Mouse (Mus musculus) midbrain, embryonic 13.5 days (tissue): ENCODE data around the gene Mbd4. TPM values are rescaled to one million over a fixed set of nuclear protein-coding genes. Genes with fewer than 3 reads are reported as not detected.
A peak's percentile ranks its signal among the peaks of the same experiment; 100 is the strongest.

ENCODE experiments used
- ATAC-seq: fragments of 200-750 bp; cut with Nextera tagmentation; 2 replicates; pipeline ENCODE4 v1.8.0; 2017; ENCODE audit warnings: mild to moderate bottlenecking, moderate TSS enrichment, moderate library complexity
- H3K27ac ChIP-seq: fragments of 300-500 bp; sonication (generic); 2 replicates; pipeline ENCODE4 v1.5.1; 2015; ENCODE audit warnings: inconsistent platforms, mild to moderate bottlenecking, moderate library complexity
- H3K27me3 ChIP-seq: fragments of 300-500 bp; sonication (generic); 2 replicates; pipeline ENCODE4 v1.6.1; 2015; ENCODE audit warnings: mild to moderate bottlenecking, inconsistent platforms
- H3K36me3 ChIP-seq: fragments of 300-500 bp; sonication (generic); 2 replicates; pipeline ENCODE4 v1.6.1; 2015; ENCODE audit warnings: mild to moderate bottlenecking, inconsistent platforms
- H3K4me1 ChIP-seq: fragments of 300-500 bp; sonication (generic); replicated peaks from 2 replicates; pipeline ENCODE4 v1.6.1; 2015; ENCODE audit warnings: inconsistent platforms
- H3K4me2 ChIP-seq: fragments of 300-500 bp; sonication (generic); replicated peaks from 2 replicates; pipeline ENCODE4 v1.6.1; 2015; ENCODE audit warnings: moderate library complexity, mild to moderate bottlenecking, inconsistent platforms
- H3K4me3 ChIP-seq: fragments of 300-500 bp; sonication (generic); replicated peaks from 2 replicates; pipeline ENCODE4 v1.5.1; 2015; ENCODE audit warnings: mild to moderate bottlenecking, inconsistent platforms
- H3K9ac ChIP-seq: fragments of 300-500 bp; sonication (generic); replicated peaks from 2 replicates; pipeline ENCODE4 v1.6.1; 2015; ENCODE audit warnings: mild to moderate bottlenecking, inconsistent platforms
- H3K9me3 ChIP-seq: fragments of 300-500 bp; sonication (generic); 2 replicates; pipeline ENCODE4 v1.6.1; 2016; ENCODE audit warnings: mild to moderate bottlenecking, inconsistent platforms
- WGBS: fragments of 180-500 bp; shearing (Covaris S2); methylation state at CpG from one replicate; pipeline ENCODE4 v1.1.7; 2015; 5-methylcytosine and 5-hydroxymethylcytosine counted together
- polyA plus RNA-seq: library from polyadenylated mRNA; unstranded; fragments of >200 nt; fragmentation: Nextera tagmentation; extraction: Ambion mirVana; gene quantifications from 2 replicates; pipeline ENCODE4 v1.2.1, GENCODE M21; 2015

Mbd4 gene
- polyA plus RNA-seq, 1 experiment from 2014 or later, result 14.9 TPM

DNA sequence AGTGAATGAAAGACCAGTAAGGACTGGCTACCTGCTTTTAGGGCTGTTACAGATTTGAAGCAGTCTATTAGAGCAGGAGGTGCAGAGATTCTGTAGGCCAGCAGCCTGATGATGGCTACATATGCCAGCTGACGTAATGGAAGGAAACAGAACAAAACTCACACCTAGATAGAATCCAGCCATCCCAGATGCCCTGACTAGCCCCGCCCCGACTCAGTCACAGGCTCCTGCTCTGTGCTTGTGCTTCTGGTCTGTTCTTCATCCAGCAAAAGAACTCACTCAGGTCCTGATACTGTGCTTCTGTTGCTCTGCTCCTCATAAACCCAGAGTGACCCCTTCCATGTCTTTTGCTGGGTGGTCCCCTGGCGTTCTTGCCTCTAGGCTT lies 3.2 kb upstream of the Mbd4 start:
- Histone ChIP-seq H3K4me2 (no peak overlapping the region), H3K4me1 (peaks cover 16% of the 10 kb centered on the region), H3K27ac (no peak overlapping the region), H3K9ac (no peak overlapping the region), H3K4me3 (no peak overlapping the region), H3K27me3 (no peaks in the 10 kb centered on the region), H3K36me3 (no peaks in the 10 kb centered on the region), H3K9me3 (no peaks in the 10 kb centered on the region)
- 83% methylated on average over 4 of the region's 4 CpGs for WGBS
- ATAC-seq, result no peak

- Histone ChIP-seq H3K27me3 (no peaks in the 10 kb centered on the region), H3K4me3 (no peak overlapping the region), H3K36me3 (no peaks in the 10 kb centered on the region), H3K27ac (no peak overlapping the region), H3K9me3 (no peaks in the 10 kb centered on the region), H3K9ac (no peak overlapping the region), H3K4me2 (no peak overlapping the region), H3K4me1 (peaks cover 16% of the 10 kb centered on the region)
- WGBS, result 93% methylated on average over 3 of the region's 3 CpGs
- ATAC-seq, result no peak
Measured at GRCm38 (mm10) chr6:115855733-115856360, 2.7 kb upstream of the Mbd4 start.

- no peak overlapping the region for H3K4me2 ChIP-seq
- H3K4me1 ChIP-seq, result peaks cover 16% of the 10 kb centered on the region
- H3K9me3 ChIP-seq, result no peaks in the 10 kb centered on the region
- ATAC-seq, result no peak
- H3K27ac ChIP-seq, result no peak overlapping the region
- H3K36me3 ChIP-seq, result peaks cover 4% of the 10 kb centered on the region; the same call in 1 of the 2 replicates
- H3K27me3 ChIP-seq, result no peaks in the 10 kb centered on the region
- no peak overlapping the region for H3K4me3 ChIP-seq
- no peak overlapping the region for H3K9ac ChIP-seq
- WGBS, result 68% methylated on average over 2 of the region's 2 CpGs
Measured at GRCm38 (mm10) chr6:115854432-115854831, 1.3 kb upstream of the Mbd4 start.

- ATAC-seq, result no peak
- Histone ChIP-seq H3K27me3 (no peaks in the 10 kb centered on the region), H3K27ac (peak overlapping the region; percentile 80), H3K36me3 (peaks cover 8% of the 10 kb centered on the region), H3K9me3 (no peaks in the 10 kb centered on the region), H3K4me1 (peaks cover 16% of the 10 kb centered on the region), H3K4me2 (peak overlapping the region; percentile 54), H3K9ac (peak overlapping the region; percentile 51), H3K4me3 (peak overlapping the region; percentile 53)
- WGBS, result 43% methylated on average over 7 of the region's 7 CpGs
Measured at GRCm38 (mm10) chr6:115853985-115854384, 814 bp upstream of the Mbd4 start.

DNA sequence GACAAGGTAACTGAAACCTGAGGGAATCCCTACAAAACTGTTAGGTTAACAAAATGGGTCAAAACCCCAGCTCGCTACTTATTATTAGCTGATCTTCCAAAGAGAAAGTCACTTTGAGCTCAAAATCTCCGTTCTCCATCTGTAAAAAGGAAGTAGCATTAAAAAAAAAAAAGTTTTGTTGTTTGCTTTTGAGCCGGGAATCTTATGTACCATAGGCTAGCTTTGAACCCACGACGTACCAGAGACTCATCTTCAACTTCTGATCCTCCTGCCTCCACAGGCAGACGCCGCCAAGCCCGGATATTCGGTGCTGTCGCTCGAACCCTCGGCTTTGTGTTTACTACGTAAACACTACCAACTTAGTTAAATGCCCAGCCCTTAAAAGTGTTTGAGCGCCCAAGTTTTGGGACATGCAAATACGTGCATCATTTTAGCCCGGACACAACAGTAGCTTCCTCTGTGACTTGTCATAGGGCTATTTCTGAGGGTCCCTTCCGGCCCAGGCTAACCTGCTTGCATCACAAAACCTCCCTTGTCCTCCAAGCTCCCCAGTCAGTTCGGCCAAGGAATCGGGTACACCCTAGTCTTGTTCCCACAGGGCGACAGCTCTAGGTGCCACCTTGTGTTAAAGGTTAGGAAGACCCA lies 603 bp downstream of the Mbd4 start:
- no peak for ATAC-seq
- H3K36me3 ChIP-seq, result peaks cover 14% of the 10 kb centered on the region
- H3K27ac ChIP-seq, result peak overlapping the region; percentile 83
- no peaks in the 10 kb centered on the region for H3K9me3 ChIP-seq
- no peaks in the 10 kb centered on the region for H3K27me3 ChIP-seq
- peak overlapping the region; percentile 53 for H3K4me3 ChIP-seq
- H3K4me1 ChIP-seq, result peaks cover 16% of the 10 kb centered on the region
- H3K4me2 ChIP-seq, result peak overlapping the region; percentile 86
- H3K9ac ChIP-seq, result peak overlapping the region; percentile 71
- 5% methylated on average over 20 of the region's 20 CpGs for WGBS

GRCm38 (mm10) chr6:115848598-115849304 lies 4.4 kb downstream of the Mbd4 start:
- no peak overlapping the region for H3K9ac ChIP-seq
- no peak overlapping the region for H3K4me3 ChIP-seq
- no peak for ATAC-seq
- H3K4me2 ChIP-seq, result no peak overlapping the region
- no peak overlapping the region for H3K27ac ChIP-seq
- H3K9me3 ChIP-seq, result no peaks in the 10 kb centered on the region
- H3K27me3 ChIP-seq, result no peaks in the 10 kb centered on the region
- 92% methylated on average over 10 of the region's 10 CpGs for WGBS
- H3K4me1 ChIP-seq, result peaks cover 13% of the 10 kb centered on the region
- peaks cover 23% of the 10 kb centered on the region for H3K36me3 ChIP-seq

DNA sequence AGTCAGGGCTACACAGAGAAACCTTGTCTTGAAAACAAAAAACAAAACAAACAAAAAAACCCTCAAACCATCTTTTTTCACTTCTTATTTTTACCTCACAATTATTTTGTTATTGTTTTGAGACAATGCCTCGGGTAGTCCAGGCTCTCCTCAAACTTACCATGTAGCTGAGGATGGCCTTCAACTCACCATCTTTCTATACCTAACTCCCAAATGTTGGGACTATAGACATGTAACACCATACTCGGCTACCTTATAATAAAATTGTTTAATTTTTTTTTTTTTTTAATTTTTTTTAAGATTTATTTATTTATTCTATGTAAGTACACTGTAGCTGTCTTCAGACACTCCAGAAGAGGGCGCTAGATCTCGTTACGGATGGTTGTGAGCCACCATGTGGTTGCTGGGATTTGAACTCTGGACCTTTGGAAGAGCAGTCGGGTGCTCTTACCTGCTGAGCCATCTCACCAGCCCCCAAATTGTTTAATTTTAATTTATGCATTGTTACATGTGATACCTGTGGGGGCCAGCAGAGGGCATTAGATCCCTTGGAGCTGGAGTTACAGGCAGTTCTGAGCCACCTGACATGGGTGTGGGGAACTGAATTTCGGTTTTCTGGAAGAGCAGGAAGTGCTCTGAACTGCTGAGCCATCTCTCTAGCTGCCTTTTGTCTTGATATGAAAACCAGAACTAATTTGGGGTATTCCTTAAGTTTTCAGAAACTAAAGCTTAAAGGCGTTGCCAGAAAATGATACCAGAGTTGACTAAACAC lies 6.3 kb downstream of the Mbd4 start:
- peaks cover 2% of the 10 kb centered on the region for H3K4me1 ChIP-seq
- WGBS, result 47% methylated on average over 8 of the region's 8 CpGs
- no peaks in the 10 kb centered on the region for H3K9me3 ChIP-seq
- H3K27me3 ChIP-seq, result no peaks in the 10 kb centered on the region
- no peak for ATAC-seq
- H3K36me3 ChIP-seq, result peaks cover 31% of the 10 kb centered on the region
- H3K9ac ChIP-seq, result no peak overlapping the region
- H3K27ac ChIP-seq, result no peak overlapping the region
- no peak overlapping the region for H3K4me3 ChIP-seq
- H3K4me2 ChIP-seq, result no peak overlapping the region

GRCm38 (mm10) chr6:115845006-115845405 lies 8.2 kb downstream of the Mbd4 start:
- Histone ChIP-seq H3K27ac (no peak overlapping the region), H3K9ac (no peak overlapping the region), H3K9me3 (no peaks in the 10 kb centered on the region), H3K36me3 (peaks cover 31% of the 10 kb centered on the region), H3K4me3 (no peak overlapping the region), H3K4me1 (no peaks in the 10 kb centered on the region), H3K4me2 (no peak overlapping the region), H3K27me3 (no peaks in the 10 kb centered on the region)
- ATAC-seq, result no peak
- 95% methylated on average over 4 of the region's 4 CpGs for WGBS

GRCm38 (mm10) chr6:115838745-115839144 lies 14.4 kb downstream of the Mbd4 start:
- H3K27me3 ChIP-seq, result no peaks in the 10 kb centered on the region
- ATAC-seq, result peak; percentile 62
- peaks cover 9% of the 10 kb centered on the region for H3K4me1 ChIP-seq
- H3K9me3 ChIP-seq, result no peaks in the 10 kb centered on the region
- no peak overlapping the region for H3K27ac ChIP-seq
- H3K4me3 ChIP-seq, result peak overlapping the region; percentile 39
- H3K4me2 ChIP-seq, result peak overlapping the region; percentile 64
- peaks cover 12% of the 10 kb centered on the region for H3K36me3 ChIP-seq
- no peak overlapping the region for H3K9ac ChIP-seq
- 73% methylated on average over 5 of the region's 5 CpGs for WGBS

GRCm38 (mm10) chr6:115838161-115838597 lies 15.0 kb downstream of the Mbd4 start, which contains the start of gene Efcab12:
Gene Efcab12 (minus strand): TSS chr6:115838412.
- Histone ChIP-seq H3K4me2 (peak within 1 kb of the TSS; percentile 64), H3K4me1 (peaks cover 9% of the 10 kb centered on the region), H3K9me3 (no peaks in the 10 kb centered on the region), H3K27me3 (no peaks in the 10 kb centered on the region), H3K4me3 (peak within 1 kb of the TSS; percentile 39), H3K27ac (peak within 1 kb of the TSS; percentile 48; the same call in 1 of the 2 replicates), H3K9ac (peak within 1 kb of the TSS; percentile 48), H3K36me3 (peaks cover 6% of the 10 kb centered on the region; the same call in 1 of the 2 replicates)
- WGBS, result under 1% methylated on average over 19 of the region's 19 CpGs
- ATAC-seq, result peak; percentile 96

DNA sequence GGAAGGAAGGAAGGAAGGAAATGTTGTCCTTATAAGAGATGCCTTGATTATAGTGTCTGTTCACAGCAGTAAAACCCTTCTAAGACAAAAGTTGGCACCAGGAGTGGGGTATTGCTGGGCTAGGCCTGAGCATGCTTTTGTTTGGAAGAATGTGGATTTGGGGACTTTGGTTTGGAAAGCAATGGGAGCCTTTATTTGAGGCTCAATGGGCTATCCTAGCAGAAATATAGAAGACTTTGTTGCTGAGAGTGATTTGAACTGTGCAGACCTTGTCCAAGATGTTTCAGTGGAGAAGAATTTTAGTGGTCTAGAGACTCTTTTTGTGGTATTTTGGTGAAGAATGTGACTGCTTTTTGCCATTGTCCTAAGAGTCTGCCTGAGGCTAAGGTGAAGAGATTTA lies 19.3 kb downstream of the Mbd4 start:
- Histone ChIP-seq H3K9me3 (no peaks in the 10 kb centered on the region), H3K4me2 (no peak overlapping the region), H3K27me3 (no peaks in the 10 kb centered on the region), H3K36me3 (no peaks in the 10 kb centered on the region), H3K27ac (no peak overlapping the region), H3K4me3 (no peak overlapping the region), H3K4me1 (peaks cover 9% of the 10 kb centered on the region), H3K9ac (no peak overlapping the region)
- ATAC-seq, result no peak
